Mouse (Mus musculus): ENCODE measurements around the gene Tspan31. TPM values are rescaled to one million over a fixed set of nuclear protein-coding genes. Genes with fewer than 3 reads are reported as not detected.

Tspan31 gene
- polyA plus RNA-seq, 2 experiments: 58.3 to 124 TPM

- ATAC-seq (ENCODE audit: low FRiP score, low read depth) (no peak), DNase-seq (ENCODE audit: low spot score) (no peak)
- TF ChIP-seq POLR2A (IDR thresholded peaks at IDR 0.05; ENCODE audit: borderline replicate concordance, extremely low read depth, insufficient read depth, insufficient read length): no peak
- no peak overlapping the region for H3K27ac ChIP-seq (replicated peaks; ENCODE audit: low read depth, low read length)
- H3K4me3 ChIP-seq (replicated peaks; ENCODE audit: low read length): no peak overlapping the region
- peaks cover 18% of the 10 kb centered on the region for H3K36me3 ChIP-seq (ENCODE audit: control insufficient read depth, insufficient read depth, low read length)
- WGBS: 81% methylated on average over 20 of the region's 20 CpGs
- no peak overlapping the region for H3K9ac ChIP-seq (ENCODE audit: low read depth, low read length, severe bottlenecking)
- H3K27me3 ChIP-seq (ENCODE audit: control insufficient read depth, insufficient read depth, low read length): peaks cover 18% of the 10 kb centered on the region; the same call in 1 of the 2 replicates
- no peaks in the 10 kb centered on the region for H3K9me3 ChIP-seq (ENCODE audit: control insufficient read depth, low read length)
- peaks cover 7% of the 10 kb centered on the region; the same call in 1 of the 2 replicates for H3K4me1 ChIP-seq (ENCODE audit: control insufficient read depth, insufficient read depth, low read length)
- no peak overlapping the region for H3K4me2 ChIP-seq (replicated peaks; ENCODE audit: low read depth, low read length, severe bottlenecking)
These were observed 13.6 kb downstream of the Tspan31 start for GRCm38 (mm10) chr10:127056490-127056889.

- WGBS: 86% methylated on average over 8 of the region's 8 CpGs
- peaks cover 7% of the 10 kb centered on the region; the same call in 1 of the 2 replicates for H3K4me1 ChIP-seq (ENCODE audit: control insufficient read depth, insufficient read depth, low read length)
- no peaks in the 10 kb centered on the region for H3K9me3 ChIP-seq (ENCODE audit: control insufficient read depth, low read length)
- no peak for TF ChIP-seq POLR2A (IDR thresholded peaks at IDR 0.05; ENCODE audit: borderline replicate concordance, extremely low read depth, insufficient read depth, insufficient read length)
- H3K9ac ChIP-seq (ENCODE audit: low read depth, low read length, severe bottlenecking): no peak overlapping the region
- peaks cover 20% of the 10 kb centered on the region for H3K27me3 ChIP-seq (ENCODE audit: control insufficient read depth, insufficient read depth, low read length)
- no peak overlapping the region for H3K4me3 ChIP-seq (replicated peaks; ENCODE audit: low read length)
- peaks cover 18% of the 10 kb centered on the region for H3K36me3 ChIP-seq (ENCODE audit: control insufficient read depth, insufficient read depth, low read length)
- no peak for ATAC-seq (ENCODE audit: low FRiP score, low read depth)
- DNase-seq (ENCODE audit: low spot score): no peak
- H3K4me2 ChIP-seq (replicated peaks; ENCODE audit: low read depth, low read length, severe bottlenecking): no peak overlapping the region
- H3K27ac ChIP-seq (replicated peaks; ENCODE audit: low read depth, low read length): no peak overlapping the region
These were observed 14.7 kb downstream of the Tspan31 start for GRCm38 (mm10) chr10:127055406-127055805.

- TF ChIP-seq POLR2A (IDR thresholded peaks at IDR 0.05; ENCODE audit: borderline replicate concordance, extremely low read depth, insufficient read depth, insufficient read length): no peak
- 57% methylated on average over 4 of the region's 4 CpGs for WGBS
- H3K4me2 ChIP-seq (replicated peaks; ENCODE audit: low read depth, low read length, severe bottlenecking): no peak overlapping the region
- H3K4me3 ChIP-seq (replicated peaks; ENCODE audit: low read length): no peak overlapping the region
- H3K9ac ChIP-seq (ENCODE audit: low read depth, low read length, severe bottlenecking): no peak overlapping the region
- H3K4me1 ChIP-seq (ENCODE audit: control insufficient read depth, insufficient read depth, low read length): peaks cover 9% of the 10 kb centered on the region; the same call in 1 of the 2 replicates
- DNase-seq (ENCODE audit: low spot score) (no peak), ATAC-seq (ENCODE audit: low FRiP score, low read depth) (no peak)
- peaks cover 18% of the 10 kb centered on the region for H3K36me3 ChIP-seq (ENCODE audit: control insufficient read depth, insufficient read depth, low read length)
- no peak overlapping the region for H3K27ac ChIP-seq (replicated peaks; ENCODE audit: low read depth, low read length)
- H3K27me3 ChIP-seq (ENCODE audit: control insufficient read depth, insufficient read depth, low read length): peaks cover 24% of the 10 kb centered on the region
- no peaks in the 10 kb centered on the region for H3K9me3 ChIP-seq (ENCODE audit: control insufficient read depth, low read length)
These were observed 15.4 kb downstream of the Tspan31 start for GRCm38 (mm10) chr10:127054646-127055045.

- WGBS: 26% methylated on average over 10 of the region's 10 CpGs
- peaks cover 43% of the 10 kb centered on the region for H3K27me3 ChIP-seq (ENCODE audit: control insufficient read depth, insufficient read depth, low read length)
- no peak overlapping the region for H3K27ac ChIP-seq (replicated peaks; ENCODE audit: low read depth, low read length)
- H3K4me2 ChIP-seq (replicated peaks; ENCODE audit: low read depth, low read length, severe bottlenecking): no peak overlapping the region
- ATAC-seq (ENCODE audit: low FRiP score, low read depth) (no peak), DNase-seq (ENCODE audit: low spot score) (no peak)
- H3K9ac ChIP-seq (ENCODE audit: low read depth, low read length, severe bottlenecking): no peak overlapping the region
- H3K36me3 ChIP-seq (ENCODE audit: control insufficient read depth, insufficient read depth, low read length): peaks cover 6% of the 10 kb centered on the region
- no peak overlapping the region for H3K4me3 ChIP-seq (replicated peaks; ENCODE audit: low read length)
- no peaks in the 10 kb centered on the region for H3K9me3 ChIP-seq (ENCODE audit: control insufficient read depth, low read length)
- no peak for TF ChIP-seq POLR2A (IDR thresholded peaks at IDR 0.05; ENCODE audit: borderline replicate concordance, extremely low read depth, insufficient read depth, insufficient read length)
- peaks cover 3% of the 10 kb centered on the region; the same call in 1 of the 2 replicates for H3K4me1 ChIP-seq (ENCODE audit: control insufficient read depth, insufficient read depth, low read length)
These were observed 20.0 kb downstream of the Tspan31 start for GRCm38 (mm10) chr10:127050119-127050474.

GRCm38 (mm10) chr10:127049395-127050118, 20.5 kb downstream of the Tspan31 start:
- peak overlapping the region; percentile 13 for H3K4me2 ChIP-seq (replicated peaks; ENCODE audit: low read depth, low read length, severe bottlenecking)
- H3K27me3 ChIP-seq (ENCODE audit: control insufficient read depth, insufficient read depth, low read length): peaks cover 43% of the 10 kb centered on the region
- DNase-seq (ENCODE audit: low spot score) (no peak), ATAC-seq (ENCODE audit: low FRiP score, low read depth) (no peak)
- H3K9me3 ChIP-seq (ENCODE audit: control insufficient read depth, low read length): no peaks in the 10 kb centered on the region
- no peak overlapping the region for H3K9ac ChIP-seq (ENCODE audit: low read depth, low read length, severe bottlenecking)
- 3% methylated on average over 29 of the region's 29 CpGs for WGBS
- H3K36me3 ChIP-seq (ENCODE audit: control insufficient read depth, insufficient read depth, low read length): peaks cover 11% of the 10 kb centered on the region
- TF ChIP-seq POLR2A (IDR thresholded peaks at IDR 0.05; ENCODE audit: borderline replicate concordance, extremely low read depth, insufficient read depth, insufficient read length): no peak
- H3K27ac ChIP-seq (replicated peaks; ENCODE audit: low read depth, low read length): no peak overlapping the region
- peaks cover 3% of the 10 kb centered on the region; the same call in 1 of the 2 replicates for H3K4me1 ChIP-seq (ENCODE audit: control insufficient read depth, insufficient read depth, low read length)
- peak overlapping the region; percentile 9 for H3K4me3 ChIP-seq (replicated peaks; ENCODE audit: low read length)

Measured in limb, embryonic 14.5 days (tissue).